Mouse (Mus musculus) lung, postnatal 4 days (tissue): ENCODE measurements around the gene Slc16a2.

Experiments used
- DNase-seq, 2 experiments: peaks; one replicate each; pipeline ENCODE4 v3.0.0; 2021

Gene Slc16a2

GRCm38 (mm10) chrX:103821832-103822196, at the start of gene Slc16a2:
Slc16a2 (minus strand) TSS chrX:103821983.
- DNase-seq, result peak; percentile 71 to 87

DNA sequence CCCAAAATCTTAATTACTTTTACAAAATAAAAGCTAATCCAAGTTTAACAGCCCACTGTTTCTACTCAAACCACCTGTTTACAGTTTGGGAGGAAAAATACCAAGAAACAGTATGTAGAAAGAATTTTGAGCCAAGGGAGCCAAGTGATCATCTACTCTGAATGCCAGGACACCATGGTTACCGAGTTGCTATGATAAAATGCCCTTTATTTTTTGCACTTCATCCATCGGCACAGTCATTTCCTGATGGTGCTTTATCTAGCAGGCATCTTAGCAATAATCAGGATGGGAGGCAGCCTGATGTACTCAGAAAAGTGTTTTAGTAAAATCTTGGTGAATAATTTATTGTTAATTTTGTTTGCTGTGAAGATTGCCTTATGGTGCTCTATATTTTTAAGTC, 41.7 kb upstream of the Slc16a2 start:
- no peak for DNase-seq

GRCm38 (mm10) chrX:103862877-103863276, 41.1 kb upstream of the Slc16a2 start:
- no peak for DNase-seq

DNA sequence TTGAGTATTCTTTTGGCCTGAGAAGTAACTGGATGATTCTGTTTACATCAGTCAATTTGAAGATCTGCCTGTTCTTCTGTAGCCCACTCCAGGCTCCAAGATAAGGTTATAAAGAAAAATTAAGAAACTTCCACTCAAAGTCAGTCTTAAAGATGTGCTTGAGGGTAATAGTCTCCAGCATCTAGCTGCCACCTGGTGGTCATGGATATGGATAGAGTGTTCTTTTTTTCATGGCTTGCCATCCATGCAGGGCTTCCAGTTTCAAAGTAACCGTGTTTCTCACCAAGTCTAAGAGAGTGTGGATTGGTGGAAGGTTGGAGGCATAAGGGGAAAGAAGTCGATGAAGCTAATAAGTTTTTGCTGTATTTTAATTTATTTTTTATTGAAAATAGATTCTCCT, 23.5 kb upstream of the Slc16a2 start:
- peak in 1 of 2 experiments; percentile 25 for DNase-seq

DNA sequence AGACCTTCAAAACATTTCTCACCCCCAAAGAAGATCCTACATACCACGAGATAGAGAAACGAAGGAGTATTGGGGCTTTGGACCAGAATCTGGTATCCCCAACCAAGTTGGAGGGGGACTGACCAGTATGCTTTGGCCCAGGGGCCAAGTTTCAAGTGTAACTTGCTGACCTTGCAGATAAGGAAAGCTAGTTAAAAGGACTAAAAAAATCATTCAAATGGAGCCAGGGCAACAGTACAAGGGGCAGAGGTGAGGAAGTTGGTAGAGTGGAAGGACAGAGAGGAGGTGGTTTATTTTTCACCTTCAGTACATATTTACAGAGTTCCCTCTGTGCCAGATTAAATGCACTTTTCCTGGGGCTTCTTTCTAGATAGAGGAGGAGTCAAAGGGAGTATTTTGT, 7.1 kb upstream of the Slc16a2 start:
- no peak for DNase-seq

DNA sequence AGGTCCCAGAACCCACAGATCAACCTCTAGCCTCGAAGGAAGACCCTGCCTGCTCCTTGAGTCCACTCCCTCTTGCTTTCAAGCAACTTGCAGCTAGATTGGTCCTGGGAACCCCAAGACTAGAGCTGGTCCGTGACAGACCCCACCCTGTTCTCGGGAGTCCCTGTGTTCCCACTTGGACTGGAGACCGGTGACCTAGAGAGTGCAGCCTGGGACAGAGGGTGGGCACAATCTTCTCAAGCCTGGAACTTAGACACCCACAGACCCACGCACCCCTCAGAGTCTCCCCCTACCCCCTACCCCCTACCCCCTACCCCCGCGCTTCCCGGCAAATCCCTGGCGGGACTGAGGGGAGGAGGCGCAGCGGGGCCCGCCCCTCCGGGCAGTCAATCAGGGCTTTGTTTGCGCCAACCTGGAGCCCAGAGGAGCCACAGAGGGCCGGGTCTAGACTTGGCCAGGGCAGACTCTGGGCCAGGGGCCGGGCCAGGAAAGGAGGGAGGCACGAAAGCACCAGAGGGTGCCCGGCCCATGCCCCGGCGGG, 558 bp upstream of the Slc16a2 start:
- peak; percentile 51 to 80 for DNase-seq

- peak; percentile 17 to 36 for DNase-seq
Observed at GRCm38 (mm10) chrX:103821195-103821831, 470 bp downstream of the Slc16a2 start.

- DNase-seq, result peak; percentile 11 to 27
Observed at GRCm38 (mm10) chrX:103820307-103821194, 1.2 kb downstream of the Slc16a2 start.

DNA sequence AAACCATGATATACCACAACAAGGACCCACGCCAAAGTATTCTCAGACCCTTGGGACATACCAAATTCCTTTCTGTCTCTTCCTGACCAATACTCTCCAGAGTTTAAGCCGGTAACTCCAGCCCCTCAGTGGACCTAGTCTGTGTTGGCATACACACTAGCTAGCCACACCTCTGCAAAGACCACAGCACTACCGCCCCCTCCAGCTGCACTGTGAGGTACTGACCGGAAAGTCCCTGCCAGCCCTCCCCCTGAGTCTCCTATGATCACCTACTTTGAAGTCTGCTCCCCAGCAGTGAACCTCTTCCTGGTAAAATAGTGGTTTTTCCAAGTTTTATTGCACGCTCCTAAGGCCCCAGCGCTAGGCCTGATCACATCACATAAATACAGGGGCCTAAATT, 2.5 kb downstream of the Slc16a2 start:
- DNase-seq, result peak; percentile 11 to 30

DNA sequence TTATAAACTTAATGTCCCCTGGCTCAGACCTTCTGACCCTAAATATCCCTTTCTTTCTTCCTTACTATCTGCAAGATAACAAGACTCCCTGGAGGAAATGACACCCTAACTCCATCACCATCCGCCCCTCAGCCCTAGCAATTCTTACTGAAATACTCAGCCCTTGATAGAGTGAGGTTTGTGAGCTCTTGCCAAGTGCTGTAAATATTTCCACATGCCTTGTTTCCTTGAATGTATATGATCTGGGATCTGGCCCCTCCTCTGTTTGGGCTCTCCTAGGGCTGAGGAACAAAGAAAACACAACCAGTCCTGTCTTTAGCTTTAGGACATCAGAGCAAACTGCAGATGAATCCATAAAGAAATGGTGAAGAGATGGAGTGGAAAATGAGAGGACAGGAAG, 9.1 kb downstream of the Slc16a2 start:
- DNase-seq, result peak in 1 of 2 experiments; percentile 21

DNA sequence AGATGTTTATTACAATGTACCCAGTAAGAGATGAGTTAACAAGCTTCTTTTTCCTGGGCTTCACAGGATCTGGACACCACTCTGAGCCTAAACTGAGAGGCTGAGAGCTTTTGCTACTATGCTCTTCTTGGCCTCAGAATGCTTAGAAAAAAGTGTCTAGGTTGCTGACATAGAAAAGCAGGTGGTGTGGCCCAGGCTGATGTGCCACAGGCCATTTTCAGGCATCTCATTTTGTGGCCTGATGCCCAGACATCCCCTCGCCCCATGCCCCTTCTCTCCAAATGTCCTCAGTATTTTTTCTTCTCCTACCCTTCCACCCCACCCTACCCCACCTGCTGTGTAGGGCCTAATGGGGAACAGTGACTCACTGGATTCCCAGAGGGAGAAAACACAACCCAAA, 11.3 kb downstream of the Slc16a2 start:
- DNase-seq, result no peak

GRCm38 (mm10) chrX:103806373-103806772, 15.4 kb downstream of the Slc16a2 start:
- no peak for DNase-seq

- DNase-seq, result no peak
Observed at GRCm38 (mm10) chrX:103796961-103797360, 24.8 kb downstream of the Slc16a2 start.

GRCm38 (mm10) chrX:103795506-103795905, 26.3 kb downstream of the Slc16a2 start:
- no peak for DNase-seq

DNA sequence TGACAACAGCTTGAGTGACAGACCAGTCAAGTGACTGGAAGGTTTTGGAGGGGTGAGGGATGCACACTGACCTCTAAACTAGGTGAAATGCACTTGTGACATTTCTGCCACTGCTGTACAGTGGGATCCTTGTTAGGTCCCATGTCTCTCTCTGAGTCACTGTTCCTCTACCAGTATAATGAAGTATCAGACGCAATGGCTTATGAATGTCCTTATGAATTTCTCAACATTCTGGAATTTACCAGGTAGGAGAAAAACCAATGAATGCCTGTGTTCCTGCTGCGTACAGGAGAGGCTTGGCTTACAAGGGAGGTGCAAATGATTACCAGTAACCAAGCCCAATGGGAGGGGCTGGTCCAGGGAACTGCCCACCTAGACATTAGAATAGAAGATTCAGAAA, 30.5 kb downstream of the Slc16a2 start:
- DNase-seq, result no peak

GRCm38 (mm10) chrX:103785681-103786080, 36.1 kb downstream of the Slc16a2 start:
- no peak for DNase-seq

DNA sequence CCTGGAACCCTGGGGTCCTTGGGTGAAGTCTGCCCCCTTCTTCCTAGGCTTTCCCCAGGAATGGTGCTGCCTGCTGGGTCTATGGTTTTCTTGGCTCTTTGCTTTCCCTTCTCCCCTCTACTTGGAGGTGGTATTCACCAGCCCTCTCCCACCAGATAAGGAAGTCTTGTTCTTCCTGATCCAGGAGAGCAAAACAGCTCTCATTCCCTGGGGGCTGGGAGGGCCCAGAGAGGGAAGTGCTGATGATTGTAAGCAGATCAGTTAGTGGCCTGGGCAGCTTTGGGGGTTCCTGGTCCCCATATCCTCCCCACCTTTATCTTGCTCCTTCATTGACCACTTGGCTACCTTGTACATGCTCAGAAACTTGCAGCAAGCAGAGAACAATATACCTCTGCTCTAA, 45.4 kb downstream of the Slc16a2 start:
- DNase-seq, result no peak

DNA sequence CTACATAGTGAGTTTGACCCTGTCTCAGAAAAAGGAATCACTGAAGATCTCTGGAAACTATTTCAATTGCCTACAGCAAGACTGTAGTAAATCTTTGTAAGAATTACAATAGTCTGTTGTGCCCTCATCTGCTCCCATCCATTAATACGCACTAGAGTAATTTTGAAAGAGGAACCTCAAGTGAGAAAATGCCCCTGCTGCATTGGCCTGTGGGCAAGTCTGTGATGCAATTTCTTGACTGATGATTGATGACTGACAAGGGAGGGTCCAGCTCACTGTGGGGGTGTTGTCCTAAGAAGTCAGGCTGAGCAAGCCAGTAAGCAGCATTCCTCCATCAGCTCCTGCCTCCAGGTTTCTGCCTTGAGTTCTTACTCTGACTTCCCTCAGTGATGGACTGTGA, 75.6 kb downstream of the Slc16a2 start:
- no peak for DNase-seq

- DNase-seq, result no peak
Observed at GRCm38 (mm10) chrX:103744171-103745039, 77.4 kb downstream of the Slc16a2 start.

GRCm38 (mm10) chrX:103742057-103742315, 79.8 kb downstream of the Slc16a2 start:
- no peak for DNase-seq

GRCm38 (mm10) chrX:103741215-103742056, 80.3 kb downstream of the Slc16a2 start:
- DNase-seq, result peak; percentile 37 to 61

- DNase-seq, result no peak
Observed at GRCm38 (mm10) chrX:103734041-103734625, 87.7 kb downstream of the Slc16a2 start.
